Comparison of ENCODE assay signal across 26 mouse cellular contexts in genomic region chr4:44974331-44974730, GRCm38 (mm10). TPM values are rescaled to one million over a fixed set of nuclear protein-coding genes. Genes with fewer than 3 reads are reported as not detected.
DNase-seq lines count a peak whose midpoint lies in the region; ATAC-seq and TF ChIP-seq lines count a peak whose summit lies in the region.
"Had no signal": no experiment of that assay in that cellular context is flagged by ENCODE, and none has a peak within 500 bp of the region (broad histone marks: within the 10 kb centered on the region; RNA-seq: fewer than 3 reads in every experiment).

No protein-coding gene starts in this region.

- H3K9me3 ChIP-seq in lung, embryonic 16.5 days (ENCODE audit: control insufficient read depth, low read length): no peaks in the 10 kb centered on the region
- no peaks in the 10 kb centered on the region for H3K9me3 ChIP-seq in ES-E14 (ENCODE audit: control insufficient read depth, insufficient read depth, low read depth, low read length)
- H3K9me3 ChIP-seq: embryonic facial prominence, embryonic 15.5 days; heart, embryonic 13.5 days; hindbrain, embryonic 12.5 days; limb, embryonic 13.5 days; midbrain, embryonic 12.5 days had no signal

- H3K27ac ChIP-seq in kidney, adult 2 months (ENCODE audit: insufficient read depth, low read depth, low read length): no peak overlapping the region
- H3K27ac ChIP-seq in lung, embryonic 16.5 days (ENCODE audit: low read length): no peak overlapping the region
- no peak overlapping the region for H3K27ac ChIP-seq in ES-E14 (ENCODE audit: insufficient read depth, low read depth, low read length, poor library complexity, severe bottlenecking)
- H3K27ac ChIP-seq: embryonic facial prominence, embryonic 15.5 days; heart, embryonic 13.5 days; hindbrain, embryonic 12.5 days; limb, embryonic 13.5 days; liver, embryonic 14.5 days; midbrain, embryonic 12.5 days had no signal

- H3K27me3 ChIP-seq in kidney, adult 2 months (replicated peaks; ENCODE audit: control insufficient read depth, insufficient read depth, low read length): no peaks in the 10 kb centered on the region
- no peaks in the 10 kb centered on the region for H3K27me3 ChIP-seq in lung, embryonic 16.5 days (ENCODE audit: control insufficient read depth, insufficient read depth, low read depth, low read length)
- H3K27me3 ChIP-seq: embryonic facial prominence, embryonic 15.5 days; heart, embryonic 13.5 days; limb, embryonic 13.5 days; midbrain, embryonic 12.5 days; Patski had no signal

- peaks cover 2% of the 10 kb centered on the region for H3K4me1 ChIP-seq in kidney, adult 2 months (ENCODE audit: control insufficient read depth, insufficient read depth, low read length)
- peaks cover 4% of the 10 kb centered on the region; the same call in 1 of the 2 replicates for H3K4me1 ChIP-seq in lung, embryonic 16.5 days (replicated peaks; ENCODE audit: control insufficient read depth, insufficient read depth, low read length)
- H3K4me1 ChIP-seq in lung, adult 2 months (ENCODE audit: control insufficient read depth, insufficient read depth, low read length): no peaks in the 10 kb centered on the region
- H3K4me1 ChIP-seq in ES-E14 (ENCODE audit: control insufficient read depth in 2 of 2, insufficient read depth in 2 of 2, low read length in 2 of 2, poor library complexity in 1 of 2): peaks cover 0 to 6% of the 10 kb centered on the region in 2 experiments; a peak in 1 of 4 replicates

- peak; percentile 47 to 50 for DNase-seq in cerebellum, postnatal 10 days
- DNase-seq in cerebellum, postnatal 25 days: no peak
- DNase-seq in kidney, adult 2 months: peak; percentile 85
- no peak for DNase-seq in kidney, postnatal 10 days
- DNase-seq in lung, adult 2 months: no peak
- DNase-seq in ES-E14 (ENCODE audit: low read depth, low spot score): no peak
- DNase-seq: adrenal gland, adult 2 months; cerebellum, adult 11 months; cerebellum, postnatal 36 days; embryo, embryonic 11 days; gastrocnemius, postnatal 14 days; heart, adult 18-20 months; retina, postnatal 1 day; right cerebral cortex, postnatal 25 days; spleen, adult 18-20 months; thymus, postnatal 25 days had no signal

- no peak overlapping the region for H3K4me2 ChIP-seq in lung, embryonic 16.5 days (ENCODE audit: low read depth, low read length)

- in situ Hi-C loops in ES-E14 (cut with MboI; ENCODE audit: low sequenced_read_pairs in 2 of 2, unreplicated experiment in 2 of 2): no loop called here

- no peaks in the 10 kb centered on the region for H3K36me3 ChIP-seq in kidney, adult 2 months (ENCODE audit: control insufficient read depth, insufficient read depth, low read length)
- H3K36me3 ChIP-seq in lung, embryonic 16.5 days (ENCODE audit: control insufficient read depth, insufficient read depth, low read length): no peaks in the 10 kb centered on the region
- H3K36me3 ChIP-seq in ES-E14 (ENCODE audit: control insufficient read depth, insufficient read depth, low read length, poor library complexity, severe bottlenecking): no peaks in the 10 kb centered on the region
- H3K36me3 ChIP-seq: embryonic facial prominence, embryonic 15.5 days; heart, embryonic 13.5 days; hindbrain, embryonic 12.5 days; limb, embryonic 13.5 days; midbrain, embryonic 12.5 days had no signal

- TF ChIP-seq POLR2A in kidney, adult 2 months (IDR thresholded peaks at IDR 0.05; ENCODE audit: low read depth, low read length): no peak
- no peak for TF ChIP-seq POLR2A in lung, adult 2 months (IDR thresholded peaks at IDR 0.05; ENCODE audit: borderline replicate concordance, extremely low read depth, low read depth, low read length)

- no peak overlapping the region for H3K4me3 ChIP-seq in kidney, adult 2 months (ENCODE audit: insufficient read depth, low read depth, low read length)
- no peak overlapping the region for H3K4me3 ChIP-seq in lung, embryonic 16.5 days (ENCODE audit: low read length)
- no peak overlapping the region for H3K4me3 ChIP-seq in lung, adult 2 months (replicated peaks; ENCODE audit: extremely low read depth, low read depth, low read length)
- no peak overlapping the region for H3K4me3 ChIP-seq in ES-E14 (ENCODE audit: insufficient read depth in 1 of 2, low read depth in 1 of 2, low read length in 2 of 2, poor library complexity in 1 of 2, severe bottlenecking in 1 of 2)
- H3K4me3 ChIP-seq: limb, embryonic 13.5 days; midbrain, embryonic 12.5 days had no signal

- 0 out of 2 replicates have a peak, but pooled peaks have one; percentile 5 for ATAC-seq in lung, embryonic 16.5 days (ENCODE audit: low read depth)
- no peak for ATAC-seq in granulocyte monocyte progenitor cell, adult 5-6 weeks (replicated peaks; ENCODE audit: poor library complexity, severe bottlenecking)
- ATAC-seq: intestine, postnatal 0 days; Patski had no signal

- no peak overlapping the region for H3K9ac ChIP-seq in lung, embryonic 16.5 days (ENCODE audit: low read length)
- H3K9ac ChIP-seq in ES-E14 (ENCODE audit: insufficient read depth, low read depth, low read length, poor library complexity, severe bottlenecking): 0 out of 2 replicates have a peak overlapping the region, but pooled peaks have one; percentile 14
- H3K9ac ChIP-seq: embryonic facial prominence, embryonic 15.5 days; hindbrain, embryonic 12.5 days; limb, embryonic 13.5 days; liver, embryonic 14.5 days; midbrain, embryonic 12.5 days had no signal

- TF ChIP-seq CTCF in kidney, adult 2 months (conservative IDR thresholded peaks at IDR 0.05; ENCODE audit: insufficient read depth, insufficient read length, low read depth, low read length): no peak
- TF ChIP-seq CTCF in lung, adult 2 months (IDR thresholded peaks at IDR 0.05; ENCODE audit: insufficient read depth, low read length): no peak

- 51% methylated on average over 8 of the region's 8 CpGs for WGBS in kidney, adult 2 months
- 75% methylated on average over 8 of the region's 8 CpGs for WGBS in lung, embryonic 16.5 days
- 67% methylated on average over 8 of the region's 8 CpGs for WGBS in lung, adult 2 months

TF ChIP-seq in ES-E14, 5 proteins besides CTCF, POLR2A, EP300 and RAD21:
- no peak for TF ChIP-seq HCFC1 (IDR thresholded peaks at IDR 0.05; ENCODE audit: borderline replicate concordance, insufficient read depth, low read length)
- TF ChIP-seq CHD2 (IDR thresholded peaks at IDR 0.05; ENCODE audit: low read depth, low read length): no peak
- TF ChIP-seq ZC3H11A (IDR thresholded peaks at IDR 0.05; ENCODE audit: borderline replicate concordance, low read depth, low read length): no peak
- no peak for TF ChIP-seq MAFK (IDR thresholded peaks at IDR 0.05; ENCODE audit: insufficient read depth, low read depth, low read length)
- no peak for TF ChIP-seq ZNF384 (IDR thresholded peaks at IDR 0.05; ENCODE audit: low read depth, low read length)

RNA-seq across cellular contexts. Expression of gene Grhpr, which starts 6.9 kb away (rescaled TPM):
- 334 and 342 TPM in 2 replicates for polyA plus RNA-seq in kidney, adult 2 months (2012; rRNA removed)
- polyA plus RNA-seq in lung, embryonic 16.5 days (2015; fragmentation: Nextera tagmentation; extraction: Ambion mirVana): 57.5 and 57.6 TPM in 2 replicates
- polyA plus RNA-seq in lung, adult 2 months (2012; rRNA removed): 28.2 and 29.8 TPM in 2 replicates
- total RNA-seq in ES-E14 (2012; rRNA removed): 38.2 and 41.5 TPM in 2 replicates
- 12.4 and 14.1 TPM in 2 replicates for total RNA-seq in granulocyte monocyte progenitor cell, adult 5-6 weeks (2014; fragmentation: Nextera tagmentation)
- 8.5 and 10.3 TPM in 2 replicates for total RNA-seq in granulocyte monocyte progenitor cell, adult 5-6 weeks (2017)

RNA-seq across cellular contexts. Expression of gene Zbtb5, which starts 37.9 kb away (rescaled TPM):
- 11.8 and 12.8 TPM in 2 replicates for polyA plus RNA-seq in kidney, adult 2 months (2012; rRNA removed)
- polyA plus RNA-seq in lung, embryonic 16.5 days (2015; fragmentation: Nextera tagmentation; extraction: Ambion mirVana): 19.2 and 19.5 TPM in 2 replicates
- polyA plus RNA-seq in lung, adult 2 months (2012; rRNA removed): 8.5 and 12.5 TPM in 2 replicates
- 8.2 and 8.3 TPM in 2 replicates for total RNA-seq in ES-E14 (2012; rRNA removed)
- 10.0 and 12.2 TPM in 2 replicates for total RNA-seq in granulocyte monocyte progenitor cell, adult 5-6 weeks (2014; fragmentation: Nextera tagmentation)
- total RNA-seq in granulocyte monocyte progenitor cell, adult 5-6 weeks (2017): 9.0 and 9.3 TPM in 2 replicates

RNA-seq across cellular contexts. Expression of gene Polr1e, which starts 44.1 kb away (rescaled TPM):
- polyA plus RNA-seq in kidney, adult 2 months (2012; rRNA removed): 6.2 and 7.8 TPM in 2 replicates
- polyA plus RNA-seq in lung, embryonic 16.5 days (2015; fragmentation: Nextera tagmentation; extraction: Ambion mirVana): 29.8 and 31.5 TPM in 2 replicates
- 2.2 and 3.8 TPM in 2 replicates for polyA plus RNA-seq in lung, adult 2 months (2012; rRNA removed)
- total RNA-seq in ES-E14 (2012; rRNA removed): 27.3 and 33.0 TPM in 2 replicates
- 34.6 and 70.2 TPM in 2 replicates for total RNA-seq in granulocyte monocyte progenitor cell, adult 5-6 weeks (2014; fragmentation: Nextera tagmentation)
- 60.8 and 64.1 TPM in 2 replicates for total RNA-seq in granulocyte monocyte progenitor cell, adult 5-6 weeks (2017)

Comparison
In these comparisons a context has a peak if more than half of its experiments do, and no peak if none do; other contexts are left out.
1. DNase-seq: peak in cerebellum, postnatal 10 days (2 of 2) and kidney, adult 2 months (single experiment); none in cerebellum, postnatal 25 days (0 of 2), kidney, postnatal 10 days (single experiment), lung, adult 2 months (single experiment) and ES-E14 (single experiment).